Mouse (Mus musculus) embryonic facial prominence, embryonic 10.5 days (tissue): Measurements from ENCODE around the gene 9130213A22Rik. TPM values are rescaled to one million over a fixed set of nuclear protein-coding genes. Genes with fewer than 3 reads are reported as not detected.

ENCODE experiments used
- DNase-seq: peaks from one replicate; pipeline ENCODE4 v3.0.0-alpha.2; 2017; ENCODE audit warnings: low spot score
- H3K27ac ChIP-seq: fragments of 300-500 bp; sonication (generic); replicated peaks from 2 replicates; pipeline ENCODE4 v1.5.1; 2016; ENCODE audit warnings: mild to moderate bottlenecking
- H3K27me3 ChIP-seq: fragments of 300-500 bp; sonication (generic); replicated peaks from 2 replicates; pipeline ENCODE4 v1.6.1; 2016; ENCODE audit warnings: low read depth, mild to moderate bottlenecking; ENCODE audit not compliant: poor library complexity, severe bottlenecking
- H3K36me3 ChIP-seq: fragments of 300-500 bp; sonication (generic); replicated peaks from 2 replicates; pipeline ENCODE4 v1.6.1; 2016; ENCODE audit warnings: mild to moderate bottlenecking, moderate library complexity
- H3K4me1 ChIP-seq: fragments of 300-500 bp; sonication (generic); 2 replicates; pipeline ENCODE4 v1.6.1; 2016
- H3K4me3 ChIP-seq: fragments of 300-500 bp; sonication (generic); 2 replicates; pipeline ENCODE4 v1.5.1; 2016; ENCODE audit warnings: mild to moderate bottlenecking, moderate library complexity
- H3K9me3 ChIP-seq: fragments of 300-500 bp; sonication (generic); 2 replicates; pipeline ENCODE4 v1.6.1; 2016; ENCODE audit warnings: mild to moderate bottlenecking
- WGBS: fragments of 180-500 bp; shearing (Covaris S2); methylation state at CpG from one replicate; pipeline ENCODE4 v1.1.7; 2016; 5-methylcytosine and 5-hydroxymethylcytosine counted together
- polyA plus RNA-seq: library from polyadenylated mRNA; unstranded; fragments of >200 nt; fragmentation: Nextera tagmentation; extraction: Ambion mirVana; gene quantifications from 2 replicates; pipeline ENCODE4 v1.2.1, GENCODE M21; 2016

Gene 9130213A22Rik
- polyA plus RNA-seq, 1 experiment from 2014 or later = 0.12 TPM

DNA sequence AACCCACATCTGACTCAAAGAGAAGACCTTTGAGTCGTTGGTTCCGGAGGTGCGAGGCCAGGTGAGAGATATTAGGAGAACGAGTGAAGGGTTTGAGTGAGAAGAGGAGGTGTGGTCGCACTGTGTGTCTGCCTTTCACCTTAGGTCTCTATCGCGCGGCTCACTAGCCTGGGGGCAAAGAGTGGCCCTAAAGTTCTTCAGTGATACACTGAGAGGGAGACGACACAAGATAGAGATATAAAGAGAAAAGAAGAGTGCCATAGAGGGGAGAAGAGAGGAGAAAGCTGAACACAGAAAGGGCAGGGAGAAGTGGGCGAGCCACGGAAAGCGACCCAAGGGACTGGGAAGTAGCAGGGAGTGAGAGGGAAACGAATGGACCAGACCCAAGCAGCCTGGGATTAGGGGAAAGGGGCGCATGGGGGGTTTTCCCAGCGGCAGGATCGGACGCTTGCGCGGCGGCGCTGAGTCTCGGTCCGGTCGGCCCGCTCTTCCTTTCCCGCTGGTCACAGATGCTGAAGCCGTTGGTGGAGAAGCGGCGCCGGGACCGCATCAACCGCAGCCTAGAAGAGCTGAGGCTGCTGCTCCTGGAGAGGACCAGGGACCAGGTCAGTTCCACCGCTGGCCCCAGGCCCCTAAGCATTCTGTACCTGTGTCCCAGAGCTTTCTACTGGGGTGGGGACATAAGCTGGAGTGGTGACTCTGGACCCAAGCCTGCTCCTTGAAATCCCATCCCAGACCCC is 1.2 kb downstream of the 9130213A22Rik start:
- Histone ChIP-seq H3K4me1 (peaks cover 64% of the 10 kb centered on the region), H3K27me3 (peaks cover 37% of the 10 kb centered on the region), H3K27ac (no peak overlapping the region), H3K36me3 (no peaks in the 10 kb centered on the region), H3K4me3 (peak overlapping the region; percentile 74), H3K9me3 (no peaks in the 10 kb centered on the region)
- 1% methylated on average over 33 of the region's 33 CpGs for WGBS
- DNase-seq = peak; percentile 57

DNA sequence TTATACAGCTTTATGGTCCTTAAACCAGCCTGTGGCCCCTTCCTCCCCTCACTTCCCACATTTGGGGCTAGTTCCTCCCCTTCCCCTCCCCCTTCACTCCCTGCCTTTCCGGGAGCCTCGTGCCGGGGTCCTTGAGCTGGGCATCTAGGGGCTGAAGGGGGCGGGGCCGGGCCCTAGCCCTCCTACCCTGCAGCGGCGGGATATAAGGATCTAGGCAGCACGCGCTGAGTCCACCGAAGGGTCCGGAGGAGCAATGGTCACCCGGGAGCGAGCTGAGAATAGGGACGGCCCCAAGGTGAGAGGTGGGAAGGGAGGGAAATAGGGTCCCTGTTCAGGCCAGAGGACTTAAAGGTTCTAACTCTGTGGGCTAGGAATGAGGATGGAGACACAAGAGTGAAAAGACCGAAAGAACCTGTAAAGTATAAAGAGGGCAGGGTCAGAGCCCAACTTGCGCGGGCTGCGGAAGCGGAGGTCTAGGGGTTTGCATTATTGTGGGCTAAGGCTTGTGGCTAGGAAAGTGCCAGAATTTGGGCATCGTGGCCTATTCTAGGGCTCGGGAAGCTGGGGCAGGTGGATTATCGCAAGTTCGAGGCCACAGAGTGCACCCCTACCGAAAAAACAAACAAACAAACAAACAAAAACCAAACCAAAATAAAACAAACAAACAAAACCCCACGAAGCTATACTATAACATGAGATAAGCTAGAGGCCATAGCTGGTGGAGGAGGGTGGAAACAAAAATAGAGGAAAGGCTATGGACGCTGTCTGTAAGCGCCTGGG is 2.0 kb downstream of the 9130213A22Rik start, which contains the start of gene Hes7:
TSS of gene Hes7 (plus strand) at position 184 of the 780 bp plus-strand sequence.
- H3K36me3 ChIP-seq = no peaks in the 10 kb centered on the region
- peak; percentile 79 for DNase-seq
- H3K4me3 ChIP-seq = peak within 1 kb of the TSS; percentile 74
- H3K4me1 ChIP-seq = peaks cover 57% of the 10 kb centered on the region
- no peaks in the 10 kb centered on the region for H3K9me3 ChIP-seq
- peaks cover 42% of the 10 kb centered on the region for H3K27me3 ChIP-seq
- WGBS = 2% methylated on average over 27 of the region's 27 CpGs
- peak within 1 kb of the TSS; percentile 21; the same call in 1 of the 2 replicates for H3K27ac ChIP-seq

GRCm38 (mm10) chr11:69119446-69120155 is 2.8 kb downstream of the 9130213A22Rik start:
- Histone ChIP-seq H3K4me1 (peaks cover 55% of the 10 kb centered on the region), H3K27me3 (peaks cover 50% of the 10 kb centered on the region), H3K9me3 (no peaks in the 10 kb centered on the region), H3K4me3 (peak overlapping the region; percentile 74), H3K36me3 (no peaks in the 10 kb centered on the region), H3K27ac (no peak overlapping the region)
- no peak for DNase-seq
- 24% methylated on average over 14 of the region's 14 CpGs for WGBS

GRCm38 (mm10) chr11:69118765-69119164 is 3.6 kb downstream of the 9130213A22Rik start:
- no peaks in the 10 kb centered on the region for H3K9me3 ChIP-seq
- no peaks in the 10 kb centered on the region for H3K36me3 ChIP-seq
- under 1% methylated on average over 15 of the region's 15 CpGs for WGBS
- peak overlapping the region; percentile 74 for H3K4me3 ChIP-seq
- DNase-seq = peak; percentile 85
- H3K27ac ChIP-seq = no peak overlapping the region; the same call in 1 of the 2 replicates
- peaks cover 55% of the 10 kb centered on the region for H3K4me1 ChIP-seq
- peaks cover 58% of the 10 kb centered on the region for H3K27me3 ChIP-seq

DNA sequence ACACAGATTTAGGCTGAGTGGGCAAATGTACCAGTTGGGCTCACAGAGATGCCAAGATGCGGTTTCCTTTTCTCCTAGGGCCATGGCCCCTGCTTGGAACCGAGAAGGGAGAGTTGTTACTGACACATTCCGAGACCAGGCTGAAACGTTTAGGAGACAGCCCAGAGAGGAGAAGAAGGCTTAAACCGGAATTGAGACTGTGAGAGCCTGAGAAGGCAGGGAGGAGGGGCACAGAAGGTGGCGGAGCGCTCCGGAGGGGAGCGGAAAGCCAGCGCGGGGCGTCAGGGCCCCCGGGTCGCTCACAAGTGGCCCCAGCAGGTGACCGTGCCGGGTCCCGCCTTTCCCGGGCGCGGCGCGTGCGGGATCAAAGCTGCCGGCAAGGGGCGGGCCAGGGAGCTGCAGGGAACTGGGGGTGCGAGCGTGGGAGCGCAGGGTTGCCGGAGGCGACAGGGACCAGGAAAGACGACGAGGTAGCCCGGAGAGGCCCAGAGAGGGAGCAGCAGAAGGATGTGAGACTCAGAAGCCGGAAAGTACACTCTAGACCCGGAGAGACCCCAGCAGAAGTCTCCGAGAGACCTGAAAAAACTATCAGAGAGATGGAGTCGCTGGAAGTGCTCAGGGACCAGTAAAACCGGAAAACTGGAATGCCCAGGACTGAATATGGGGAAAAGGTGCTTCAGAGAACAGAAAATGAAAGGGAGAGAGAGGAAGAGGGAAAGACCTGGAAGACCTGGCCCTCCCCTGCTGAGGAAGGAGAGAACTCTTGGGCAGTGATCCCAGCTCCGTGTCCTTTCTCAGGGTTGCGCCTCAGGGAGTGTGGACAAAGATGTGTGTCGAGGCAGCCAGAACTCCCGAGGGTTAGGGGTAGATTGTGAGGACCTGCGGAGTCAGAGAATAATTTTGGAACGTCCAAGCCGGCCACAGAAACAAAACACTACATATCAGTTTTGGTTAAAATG is 4.4 kb downstream of the 9130213A22Rik start:
- Histone ChIP-seq H3K9me3 (no peaks in the 10 kb centered on the region), H3K4me3 (peak overlapping the region; percentile 74), H3K36me3 (no peaks in the 10 kb centered on the region), H3K27me3 (peaks cover 66% of the 10 kb centered on the region), H3K4me1 (peaks cover 55% of the 10 kb centered on the region), H3K27ac (peak overlapping the region; percentile 76)
- peak; percentile 78 for DNase-seq
- WGBS = under 1% methylated on average over 45 of the region's 45 CpGs

DNA sequence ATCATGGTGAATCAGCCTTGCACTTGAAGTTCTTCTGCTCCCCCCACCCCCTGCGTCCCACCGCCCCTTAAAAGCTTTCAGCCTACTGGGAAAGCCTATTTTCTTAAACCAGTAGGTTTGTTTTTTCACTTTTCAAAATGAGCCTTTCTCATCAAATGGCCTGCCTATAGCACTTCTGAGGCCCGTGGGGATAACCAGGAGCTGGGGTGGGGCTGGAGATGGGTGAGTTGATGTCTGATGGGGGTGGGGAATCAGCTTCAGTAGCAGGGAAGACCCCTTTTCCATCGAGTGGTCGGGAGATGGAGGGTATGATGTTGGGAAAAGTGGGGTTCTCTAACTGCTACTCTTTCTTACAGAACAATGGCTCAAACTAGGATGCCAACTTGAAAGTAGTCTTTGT is 5.5 kb downstream of the 9130213A22Rik start:
- Histone ChIP-seq H3K36me3 (no peaks in the 10 kb centered on the region), H3K9me3 (no peaks in the 10 kb centered on the region), H3K4me3 (peak overlapping the region; percentile 74; the same call in 1 of the 2 replicates), H3K4me1 (peaks cover 48% of the 10 kb centered on the region), H3K27me3 (peaks cover 73% of the 10 kb centered on the region), H3K27ac (no peak overlapping the region)
- no peak for DNase-seq
- WGBS = 54% methylated on average over 5 of the region's 5 CpGs

GRCm38 (mm10) chr11:69114621-69115020 is 7.8 kb downstream of the 9130213A22Rik start:
- peaks cover 59% of the 10 kb centered on the region for H3K27me3 ChIP-seq
- H3K36me3 ChIP-seq = no peaks in the 10 kb centered on the region
- no peaks in the 10 kb centered on the region for H3K9me3 ChIP-seq
- H3K4me3 ChIP-seq = 0 out of 2 replicates have a peak overlapping the region, but pooled peaks have one; percentile 18
- 78% methylated on average over 3 of the region's 3 CpGs for WGBS
- H3K4me1 ChIP-seq = peaks cover 38% of the 10 kb centered on the region
- no peak overlapping the region for H3K27ac ChIP-seq
- DNase-seq = no peak

DNA sequence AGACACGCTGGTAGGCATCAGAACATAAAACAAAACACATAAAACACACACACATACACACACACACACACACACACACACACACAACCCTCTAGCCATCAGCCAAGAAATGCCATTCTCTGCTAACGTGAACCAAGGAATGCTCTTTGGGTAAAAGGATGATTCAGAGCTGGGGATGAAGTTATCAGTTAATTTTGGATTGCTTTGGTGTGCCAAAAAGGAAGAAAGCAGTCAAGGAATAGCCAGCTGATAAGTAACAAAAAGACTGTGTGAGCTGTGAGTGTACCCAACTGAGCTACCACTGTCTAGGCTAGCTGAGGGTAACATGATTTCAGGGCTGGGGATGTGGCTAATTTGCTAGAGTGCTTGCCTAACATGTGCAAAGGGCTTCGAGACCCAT is 8.4 kb downstream of the 9130213A22Rik start:
- WGBS = 76% methylated on average over 3 of the region's 3 CpGs
- H3K27me3 ChIP-seq = peaks cover 59% of the 10 kb centered on the region
- DNase-seq = no peak

GRCm38 (mm10) chr11:69111865-69112264 is 10.5 kb downstream of the 9130213A22Rik start:
- Histone ChIP-seq H3K27ac (no peak overlapping the region), H3K36me3 (peaks cover 27% of the 10 kb centered on the region), H3K9me3 (no peaks in the 10 kb centered on the region), H3K4me1 (peaks cover 25% of the 10 kb centered on the region), H3K27me3 (peaks cover 55% of the 10 kb centered on the region), H3K4me3 (peak overlapping the region; percentile 63)
- DNase-seq = no peak
- WGBS = 66% methylated on average over 4 of the region's 4 CpGs

More for the DNA sequence above, 8.4 kb downstream of the 9130213A22Rik start:
- peaks cover 38% of the 10 kb centered on the region for H3K4me1 ChIP-seq
- H3K9me3 ChIP-seq = no peaks in the 10 kb centered on the region
- H3K36me3 ChIP-seq = peaks cover 6% of the 10 kb centered on the region
- H3K4me3 ChIP-seq = 0 out of 2 replicates have a peak overlapping the region, but pooled peaks have one; percentile 3
- H3K27ac ChIP-seq = no peak overlapping the region

- H3K36me3 ChIP-seq = peaks cover 34% of the 10 kb centered on the region
- H3K9me3 ChIP-seq = no peaks in the 10 kb centered on the region
- DNase-seq = peak; percentile 26
- H3K4me3 ChIP-seq = peak overlapping the region; percentile 63
- peak overlapping the region; percentile 2; the same call in 1 of the 2 replicates for H3K27ac ChIP-seq
- peaks cover 49% of the 10 kb centered on the region for H3K27me3 ChIP-seq
- H3K4me1 ChIP-seq = peaks cover 25% of the 10 kb centered on the region
- 5% methylated on average over 21 of the region's 21 CpGs for WGBS
Observed at GRCm38 (mm10) chr11:69111051-69111810, 11.2 kb downstream of the 9130213A22Rik start.
